Mouse (Mus musculus): Measurements from ENCODE around the gene Jmjd1c. TPM values are rescaled to one million over a fixed set of nuclear protein-coding genes. Genes with fewer than 3 reads are reported as not detected.

The Jmjd1c gene
- polyA plus RNA-seq, 1 experiment from 2014 or later = 55.2 TPM

DNA sequence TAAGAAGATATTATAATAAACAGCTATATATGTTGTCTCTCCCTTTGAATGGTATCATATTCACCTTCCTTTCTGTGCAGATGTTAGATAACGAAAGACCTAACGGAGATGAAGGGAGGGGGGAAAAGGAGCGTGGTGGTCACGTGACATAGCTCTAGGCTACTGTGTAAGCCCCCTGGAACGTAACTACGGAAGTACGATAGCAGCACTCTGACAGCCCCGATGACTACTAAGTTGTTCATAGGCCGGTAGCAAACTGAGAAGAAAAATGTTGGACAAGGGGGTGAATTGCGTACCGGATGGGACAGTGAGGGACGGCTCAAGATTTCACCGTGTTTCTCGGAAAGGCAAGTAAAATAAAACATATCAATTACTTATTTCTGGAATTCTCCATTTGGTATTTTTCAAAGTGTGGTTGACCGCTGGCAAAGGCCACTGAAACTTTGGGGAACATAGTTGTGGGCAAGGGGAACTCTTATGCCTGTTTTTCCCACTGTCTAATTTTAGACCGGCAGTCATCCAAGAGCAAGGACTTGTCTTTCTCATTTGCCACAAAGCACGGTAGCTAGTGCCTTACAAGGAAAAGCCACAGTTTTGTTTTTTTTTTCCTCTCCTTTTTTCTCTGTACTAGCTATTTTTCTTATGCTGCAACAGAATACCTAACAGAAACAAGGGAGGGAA is 201.4 kb downstream of the Jmjd1c start:
- H3K4me2 ChIP-seq (ENCODE audit: low read length) = no peak overlapping the region
- H3K9ac ChIP-seq (replicated peaks; ENCODE audit: low read depth, low read length) = no peak overlapping the region
- no peak overlapping the region for H3K27ac ChIP-seq (ENCODE audit: low read length)
- no peak for ATAC-seq
- H3K36me3 ChIP-seq (ENCODE audit: control insufficient read depth, insufficient read depth) = no peaks in the 10 kb centered on the region
- H3K27me3 ChIP-seq (replicated peaks; ENCODE audit: control insufficient read depth, insufficient read depth, low read length) = no peaks in the 10 kb centered on the region
- no peak overlapping the region for H3K4me3 ChIP-seq (replicated peaks; ENCODE audit: low read length)
- WGBS = 93% methylated on average over 17 of the region's 17 CpGs
- H3K9me3 ChIP-seq (ENCODE audit: control insufficient read depth, low read length) = no peaks in the 10 kb centered on the region
- 0 out of 2 replicates have a peak, but pooled peaks cover 3% of the 10 kb centered on the region for H3K4me1 ChIP-seq (replicated peaks; ENCODE audit: control insufficient read depth, insufficient read depth, low read length)

DNA sequence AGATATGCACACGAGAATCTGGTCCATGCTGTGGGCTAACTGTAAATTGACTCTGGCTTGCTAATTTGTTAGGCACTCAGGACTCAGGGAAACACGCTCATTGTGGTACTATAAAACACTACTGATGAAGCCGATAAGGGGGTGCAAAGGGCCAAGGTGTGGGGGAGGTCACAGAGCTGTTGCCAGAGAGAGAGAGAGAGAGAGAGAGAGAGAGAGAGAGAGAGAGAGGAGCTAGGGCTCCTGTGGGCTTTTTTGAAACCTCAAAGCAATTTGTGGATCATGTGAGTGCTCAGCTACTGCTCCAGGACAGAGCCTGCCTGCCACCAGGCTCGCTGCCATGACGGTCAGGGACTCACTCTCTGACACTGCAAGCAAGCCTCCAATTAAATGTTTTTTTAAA is 202.9 kb downstream of the Jmjd1c start:
- Histone ChIP-seq H3K9me3 (ENCODE audit: control insufficient read depth, low read length) (no peaks in the 10 kb centered on the region), H3K36me3 (ENCODE audit: control insufficient read depth, insufficient read depth) (no peaks in the 10 kb centered on the region), H3K4me3 (replicated peaks; ENCODE audit: low read length) (no peak overlapping the region), H3K27ac (ENCODE audit: low read length) (no peak overlapping the region), H3K27me3 (replicated peaks; ENCODE audit: control insufficient read depth, insufficient read depth, low read length) (no peaks in the 10 kb centered on the region), H3K9ac (replicated peaks; ENCODE audit: low read depth, low read length) (no peak overlapping the region), H3K4me2 (ENCODE audit: low read length) (no peak overlapping the region), H3K4me1 (replicated peaks; ENCODE audit: control insufficient read depth, insufficient read depth, low read length) (0 out of 2 replicates have a peak, but pooled peaks cover 3% of the 10 kb centered on the region)
- ATAC-seq = no peak
- WGBS = 69% methylated on average over 5 of the region's 5 CpGs

DNA sequence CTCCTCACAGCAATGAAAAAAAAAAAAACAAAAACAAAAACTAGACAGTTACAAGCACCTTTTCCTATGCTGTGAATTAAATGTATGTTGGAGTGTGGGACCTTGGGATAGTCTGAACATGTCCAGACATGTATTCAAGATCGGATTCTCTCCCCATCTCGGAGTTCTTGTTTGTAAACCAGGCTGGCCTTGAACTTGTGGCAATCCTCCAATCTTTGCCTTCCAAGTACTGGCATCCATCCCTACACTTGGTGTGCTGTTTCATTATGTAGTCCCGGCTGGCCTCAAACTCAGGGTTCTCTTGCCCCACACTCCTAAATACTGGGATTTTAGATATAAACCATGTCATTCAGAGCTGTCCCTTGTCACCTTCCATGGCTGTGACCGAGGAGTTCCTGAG is 203.4 kb downstream of the Jmjd1c start:
- 0 out of 2 replicates have a peak, but pooled peaks cover 3% of the 10 kb centered on the region for H3K4me1 ChIP-seq (replicated peaks; ENCODE audit: control insufficient read depth, insufficient read depth, low read length)
- H3K27me3 ChIP-seq (replicated peaks; ENCODE audit: control insufficient read depth, insufficient read depth, low read length) = no peaks in the 10 kb centered on the region
- H3K9ac ChIP-seq (replicated peaks; ENCODE audit: low read depth, low read length) = no peak overlapping the region
- H3K9me3 ChIP-seq (ENCODE audit: control insufficient read depth, low read length) = no peaks in the 10 kb centered on the region
- ATAC-seq = no peak
- no peaks in the 10 kb centered on the region for H3K36me3 ChIP-seq (ENCODE audit: control insufficient read depth, insufficient read depth)
- H3K4me3 ChIP-seq (replicated peaks; ENCODE audit: low read length) = no peak overlapping the region
- WGBS = 76% methylated on average over 4 of the region's 4 CpGs
- no peak overlapping the region for H3K4me2 ChIP-seq (ENCODE audit: low read length)
- H3K27ac ChIP-seq (ENCODE audit: low read length) = no peak overlapping the region

DNA sequence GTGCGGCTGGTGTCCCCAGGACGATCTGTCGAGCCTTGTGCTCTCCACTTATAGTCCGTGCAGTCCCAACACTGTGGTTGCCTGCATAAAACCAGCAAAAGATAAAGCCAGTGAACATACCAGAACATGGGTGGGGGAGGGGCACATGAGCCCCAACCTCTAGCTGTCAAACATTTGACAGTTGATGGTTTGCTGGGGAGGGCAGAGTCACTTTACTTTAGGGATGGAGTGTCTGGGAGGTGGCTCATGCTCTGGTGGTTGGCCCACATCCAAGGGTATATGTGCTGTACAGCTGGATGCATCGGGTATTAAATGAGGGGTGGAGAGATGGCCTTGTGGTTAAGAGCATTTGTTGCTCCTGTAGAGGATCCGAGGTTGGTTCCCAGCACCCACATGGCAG is 205.1 kb downstream of the Jmjd1c start:
- Histone ChIP-seq H3K4me1 (replicated peaks; ENCODE audit: control insufficient read depth, insufficient read depth, low read length) (0 out of 2 replicates have a peak, but pooled peaks cover 3% of the 10 kb centered on the region), H3K9me3 (ENCODE audit: control insufficient read depth, low read length) (no peaks in the 10 kb centered on the region), H3K27ac (ENCODE audit: low read length) (no peak overlapping the region), H3K27me3 (replicated peaks; ENCODE audit: control insufficient read depth, insufficient read depth, low read length) (no peaks in the 10 kb centered on the region), H3K36me3 (ENCODE audit: control insufficient read depth, insufficient read depth) (no peaks in the 10 kb centered on the region), H3K4me2 (ENCODE audit: low read length) (no peak overlapping the region), H3K4me3 (replicated peaks; ENCODE audit: low read length) (no peak overlapping the region), H3K9ac (replicated peaks; ENCODE audit: low read depth, low read length) (no peak overlapping the region)
- WGBS = 92% methylated on average over 6 of the region's 6 CpGs
- no peak for ATAC-seq

DNA sequence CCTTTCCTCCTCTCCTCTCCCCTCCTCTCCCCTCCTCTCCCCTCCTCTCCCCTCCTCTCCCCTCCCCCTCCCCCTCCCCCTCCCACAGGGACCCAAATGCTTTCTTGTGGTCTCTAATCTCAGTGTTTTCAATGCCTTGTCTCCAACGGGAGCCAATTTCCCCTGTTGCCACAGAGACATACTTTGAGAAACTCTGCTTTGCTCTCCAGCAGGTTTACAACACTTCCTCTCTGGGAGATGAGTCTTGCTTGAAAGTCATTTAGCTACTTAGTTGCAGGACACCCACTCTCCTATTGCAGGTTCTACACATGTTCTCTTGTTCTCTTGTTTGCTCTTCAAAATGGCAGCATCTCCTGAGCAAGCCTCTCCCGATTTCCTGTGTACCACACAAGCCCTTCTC is 206.4 kb downstream of the Jmjd1c start:
- no peaks in the 10 kb centered on the region for H3K36me3 ChIP-seq (ENCODE audit: control insufficient read depth, insufficient read depth)
- H3K27ac ChIP-seq (ENCODE audit: low read length) = no peak overlapping the region
- H3K4me3 ChIP-seq (replicated peaks; ENCODE audit: low read length) = no peak overlapping the region
- H3K4me2 ChIP-seq (ENCODE audit: low read length) = no peak overlapping the region
- H3K4me1 ChIP-seq (replicated peaks; ENCODE audit: control insufficient read depth, insufficient read depth, low read length) = 0 out of 2 replicates have a peak, but pooled peaks cover 3% of the 10 kb centered on the region
- no peak for ATAC-seq
- no peaks in the 10 kb centered on the region for H3K27me3 ChIP-seq (replicated peaks; ENCODE audit: control insufficient read depth, insufficient read depth, low read length)
- H3K9ac ChIP-seq (replicated peaks; ENCODE audit: low read depth, low read length) = no peak overlapping the region
- no peaks in the 10 kb centered on the region for H3K9me3 ChIP-seq (ENCODE audit: control insufficient read depth, low read length)
- WGBS = 58% methylated on average over 2 of the region's 2 CpGs

Other genes starting within 250 kb of the Jmjd1c start
- gene Reep3, start 820 bp downstream of the Jmjd1c start, polyA plus RNA-seq (2015; fragmentation: Nextera tagmentation; extraction: Ambion mirVana) = 34.9 and 39.3 TPM in 2 replicates
- gene Nrbf2, start 189.2 kb downstream of the Jmjd1c start, polyA plus RNA-seq (2015; fragmentation: Nextera tagmentation; extraction: Ambion mirVana) = 42.0 and 42.5 TPM in 2 replicates